Mouse (Mus musculus): Measurements from ENCODE around the gene Saa1.
A peak's percentile ranks its signal among the peaks of the same experiment; 100 is the strongest.

Saa1 gene

GRCm38 (mm10) chr7:46718591-46719270 is 24.0 kb downstream of the Saa1 start:
- DNase-seq (ENCODE audit: low spot score): no peak

- DNase-seq (ENCODE audit: low spot score): no peak
Observed at GRCm38 (mm10) chr7:46716897-46717296, 25.9 kb downstream of the Saa1 start.

- no peak for DNase-seq (ENCODE audit: low spot score)
Observed at GRCm38 (mm10) chr7:46715600-46715999, 27.2 kb downstream of the Saa1 start, which contains the start of gene Saa3. Saa3 (minus strand) TSS chr7:46715700.

- no peak for DNase-seq (ENCODE audit: low spot score)
Observed at GRCm38 (mm10) chr7:46714518-46714917, 28.3 kb downstream of the Saa1 start.

- no peak for DNase-seq (ENCODE audit: low spot score)
Observed at GRCm38 (mm10) chr7:46712250-46712649, 30.5 kb downstream of the Saa1 start.

GRCm38 (mm10) chr7:46710390-46710844 is 32.4 kb downstream of the Saa1 start, which contains the start of gene Saal1:
Saal1 (minus strand) TSS chr7:46710680.
- DNase-seq (ENCODE audit: low spot score): peak; percentile 53

- DNase-seq (ENCODE audit: low spot score): no peak
Observed at GRCm38 (mm10) chr7:46700521-46701025, 42.2 kb downstream of the Saa1 start.

- DNase-seq (ENCODE audit: low spot score): no peak
Observed at GRCm38 (mm10) chr7:46696754-46697153, 46.0 kb downstream of the Saa1 start.

Data from urinary bladder, postnatal 10 days (tissue).